Comparison of ENCODE assay signal across 16 mouse cellular contexts in the genomic region with DNA sequence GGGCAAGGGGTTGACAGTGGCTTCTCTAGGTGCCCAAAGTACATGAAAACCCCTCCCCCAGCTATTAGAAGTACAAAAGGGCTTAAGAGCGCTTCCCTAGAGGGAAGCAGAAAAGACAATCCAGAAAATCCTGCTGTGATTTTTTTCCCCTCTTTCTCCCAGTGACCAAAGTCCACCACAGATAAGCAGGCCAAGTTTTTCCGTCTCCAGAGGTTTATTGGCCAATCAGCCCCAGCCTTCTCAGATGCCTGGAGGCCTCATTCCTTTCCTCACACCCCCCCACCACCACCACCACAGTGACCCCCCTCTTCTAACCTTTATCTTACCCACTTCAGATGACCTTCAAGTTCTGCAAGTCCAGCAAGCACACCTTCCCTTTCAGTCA. TPM values are rescaled to one million over a fixed set of nuclear protein-coding genes. Genes with fewer than 3 reads are reported as not detected.
DNase-seq lines count a peak whose midpoint lies in the region; ATAC-seq and TF ChIP-seq lines count a peak whose summit lies in the region.
"Had no signal": no experiment of that assay in that cellular context is flagged by ENCODE, and none has a peak within 500 bp of the region (broad histone marks: within the 10 kb centered on the region; RNA-seq: fewer than 3 reads in every experiment).

No protein-coding gene starts in this region.

- no peaks in the 10 kb centered on the region for H3K9me3 ChIP-seq in liver, embryonic 16.5 days (replicated peaks; ENCODE audit: control insufficient read depth, low read length)
- H3K9me3 ChIP-seq in intestine, embryonic 16.5 days (ENCODE audit: control insufficient read depth, low read length): no peaks in the 10 kb centered on the region
- H3K9me3 ChIP-seq in stomach, embryonic 16.5 days (replicated peaks; ENCODE audit: control insufficient read depth, low read length): no peaks in the 10 kb centered on the region
- H3K9me3 ChIP-seq: heart, embryonic 12.5 days; liver, embryonic 15.5 days had no signal

- peak overlapping the region; percentile 92 for H3K27ac ChIP-seq in gastrocnemius, adult 2 months
- peak overlapping the region; percentile 61 for H3K27ac ChIP-seq in liver, embryonic 16.5 days (ENCODE audit: low read length)
- H3K27ac ChIP-seq in intestine, embryonic 16.5 days (ENCODE audit: low read length): peak overlapping the region; percentile 90
- H3K27ac ChIP-seq in stomach, embryonic 16.5 days (ENCODE audit: low read length): peak overlapping the region; percentile 72
- H3K27ac ChIP-seq: liver, embryonic 15.5 days had no signal

- no peak for ATAC-seq in liver, embryonic 16.5 days (ENCODE audit: low read depth)
- peak; percentile 73 for ATAC-seq in intestine, embryonic 16.5 days
- ATAC-seq in stomach, embryonic 16.5 days (ENCODE audit: insufficient read depth, low FRiP score): peak; percentile 18; the same call in 1 of the 2 replicates
- ATAC-seq: Patski had no signal

- no peak overlapping the region for H3K9ac ChIP-seq in liver, embryonic 16.5 days (ENCODE audit: low read depth, low read length)
- H3K9ac ChIP-seq in intestine, embryonic 16.5 days (ENCODE audit: low read depth, low read length): no peak overlapping the region
- no peak overlapping the region for H3K9ac ChIP-seq in stomach, embryonic 16.5 days (ENCODE audit: low read length)
- H3K9ac ChIP-seq: heart, embryonic 12.5 days; liver, embryonic 15.5 days had no signal

- TF ChIP-seq CTCF in gastrocnemius, adult 2 months (IDR thresholded peaks at IDR 0.05): no peak

- peaks cover 17% of the 10 kb centered on the region for H3K27me3 ChIP-seq in liver, embryonic 16.5 days (ENCODE audit: control insufficient read depth, insufficient read depth, low read depth, low read length)
- H3K27me3 ChIP-seq in intestine, embryonic 16.5 days (replicated peaks; ENCODE audit: control insufficient read depth, insufficient read depth, low read length): no peaks in the 10 kb centered on the region
- no peaks in the 10 kb centered on the region for H3K27me3 ChIP-seq in stomach, embryonic 16.5 days (ENCODE audit: control insufficient read depth, insufficient read depth, low read length)
- H3K27me3 ChIP-seq: heart, embryonic 12.5 days; Patski had no signal

- no peak for DNase-seq in gastrocnemius, adult 2 months
- DNase-seq in gastrocnemius, postnatal 14 days: no peak
- DNase-seq in liver: no peak
- no peak for DNase-seq in spleen, postnatal 36 days (ENCODE audit: low spot score in 2 of 2)
- DNase-seq in embryo, embryonic 9.5 days (ENCODE audit: extremely low spot score): no peak
- DNase-seq: cerebellum, adult 11 months; cerebellum, postnatal 25 days; heart, postnatal 4 days; left cerebral cortex, postnatal 4 days; right cerebral cortex, postnatal 14 days had no signal

- H3K4me3 ChIP-seq in gastrocnemius, adult 2 months: no peak overlapping the region
- H3K4me3 ChIP-seq in liver, embryonic 16.5 days (ENCODE audit: low read depth, low read length): no peak overlapping the region
- no peak overlapping the region for H3K4me3 ChIP-seq in intestine, embryonic 16.5 days (ENCODE audit: low read length)
- no peak overlapping the region for H3K4me3 ChIP-seq in stomach, embryonic 16.5 days (replicated peaks; ENCODE audit: low read length)
- H3K4me3 ChIP-seq: heart, embryonic 12.5 days; liver, embryonic 15.5 days had no signal

- intact Hi-C loops in gastrocnemius, adult 2 months (cut with DNase I): no loop called here
- intact Hi-C loops in gastrocnemius, postnatal 14 days (cut with DNase I; ENCODE audit: low total_unique reads): no loop called here

- WGBS in liver, embryonic 16.5 days (ENCODE audit: insufficient replicate concordance): 37% methylated on average over 2 of the region's 2 CpGs
- WGBS in intestine, embryonic 16.5 days: 47% methylated on average over 2 of the region's 2 CpGs
- WGBS in stomach, embryonic 16.5 days: 62% methylated on average over 2 of the region's 2 CpGs

- no peaks in the 10 kb centered on the region for H3K36me3 ChIP-seq in liver, embryonic 16.5 days (ENCODE audit: control insufficient read depth, insufficient read depth)
- no peaks in the 10 kb centered on the region for H3K36me3 ChIP-seq in intestine, embryonic 16.5 days (ENCODE audit: control insufficient read depth, insufficient read depth, low read length)
- H3K36me3 ChIP-seq in stomach, embryonic 16.5 days (ENCODE audit: control insufficient read depth, insufficient read depth, low read length): no peaks in the 10 kb centered on the region
- H3K36me3 ChIP-seq: heart, embryonic 12.5 days; liver, embryonic 15.5 days had no signal

- no peak overlapping the region for H3K4me2 ChIP-seq in liver, embryonic 16.5 days (ENCODE audit: low read depth, low read length)
- H3K4me2 ChIP-seq in intestine, embryonic 16.5 days (ENCODE audit: low read depth, low read length): peak overlapping the region; percentile 17; the same call in 1 of the 2 replicates
- no peak overlapping the region for H3K4me2 ChIP-seq in stomach, embryonic 16.5 days (ENCODE audit: low read depth, low read length)
- H3K4me2 ChIP-seq: heart, embryonic 12.5 days; liver, embryonic 15.5 days had no signal

- peaks cover 10% of the 10 kb centered on the region for H3K4me1 ChIP-seq in liver, embryonic 16.5 days (ENCODE audit: control insufficient read depth, low read depth, low read length)
- H3K4me1 ChIP-seq in intestine, embryonic 16.5 days (ENCODE audit: control insufficient read depth, insufficient read depth, low read length): peaks cover 54% of the 10 kb centered on the region
- peaks cover 42% of the 10 kb centered on the region for H3K4me1 ChIP-seq in stomach, embryonic 16.5 days (ENCODE audit: control insufficient read depth, insufficient read depth, low read length)

RNA-seq across cellular contexts. Expression of a gene that starts 58.0 kb away (rescaled TPM):
- 10 to 100 TPM in 1 of 2 experiments, 1 to 10 TPM in 1; 5.2 to 11.4 TPM for total RNA-seq in gastrocnemius, adult 2 months (2021)
- total RNA-seq in gastrocnemius, postnatal 14 days (2021): 10 to 100 TPM; 11.2 to 11.5 TPM
- 5.1 and 5.5 TPM in 2 replicates for polyA plus RNA-seq in liver, embryonic 16.5 days (2015; fragmentation: Nextera tagmentation; extraction: Ambion mirVana)
- 23.4 and 30.9 TPM in 2 replicates for polyA plus RNA-seq in intestine, embryonic 16.5 days (2015; fragmentation: Nextera tagmentation; extraction: Ambion mirVana)
- polyA plus RNA-seq in stomach, embryonic 16.5 days (2015; fragmentation: Nextera tagmentation; extraction: Ambion mirVana): 13.3 and 13.6 TPM in 2 replicates
